Mouse (Mus musculus): ENCODE data around the gene Atp6v0d1. TPM values are rescaled to one million over a fixed set of nuclear protein-coding genes. Genes with fewer than 3 reads are reported as not detected.

Atp6v0d1 gene
- total and polyA plus RNA-seq, 3 experiments, result 51.1 to 83.8 TPM; not detected in 1

DNA sequence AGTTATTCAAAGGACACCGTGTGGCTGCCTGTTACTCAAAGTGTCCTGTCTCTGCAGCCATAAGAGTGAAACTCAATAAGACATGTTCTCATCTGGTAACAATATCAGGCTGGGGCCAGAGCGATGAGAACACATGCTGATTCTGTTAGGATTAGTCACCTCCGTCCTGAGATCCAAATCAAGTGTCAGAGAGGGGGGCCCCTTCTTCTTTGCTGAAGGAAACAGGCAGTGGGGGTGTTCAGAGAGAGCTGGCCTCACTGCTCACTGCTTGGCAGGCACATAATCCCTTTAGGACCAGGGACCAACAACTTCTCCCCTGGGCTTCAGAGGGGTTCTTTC, 81.8 kb downstream of the Atp6v0d1 start:
- no peaks in the 10 kb centered on the region for H3K27me3 ChIP-seq (ENCODE audit: control insufficient read depth in 1 of 2, insufficient read depth in 2 of 2, low read length in 2 of 2)
- H3K4me1 ChIP-seq (ENCODE audit: control insufficient read depth in 1 of 2, insufficient read depth in 2 of 2, low read length in 2 of 2), result no peaks in the 10 kb centered on the region
- H3K9me3 ChIP-seq (replicated peaks; ENCODE audit: insufficient read depth, low read length), result no peaks in the 10 kb centered on the region
- H3K4me3 ChIP-seq (ENCODE audit: control insufficient read depth in 1 of 2, insufficient read depth in 1 of 2, low read depth in 2 of 2, low read length in 2 of 2), result no peak overlapping the region
- TF ChIP-seq SIN3A (IDR thresholded peaks at IDR 0.05; ENCODE audit: low read length) (no peak), NELFE (IDR thresholded peaks at IDR 0.05; ENCODE audit: low read depth, low read length) (no peak), TBP (IDR thresholded peaks at IDR 0.05; ENCODE audit: low read depth, low read length) (no peak), BHLHE40 (IDR thresholded peaks at IDR 0.05; ENCODE audit: borderline replicate concordance, low read depth, low read length) (no peak), ZKSCAN1 (IDR thresholded peaks at IDR 0.05; ENCODE audit: low read depth, low read length) (no peak), CTCF (IDR thresholded peaks at IDR 0.05 in 2 of 3, conservative IDR thresholded peaks at IDR 0.05 in 1 of 3; ENCODE audit: control insufficient read depth in 1 of 3, insufficient read depth in 1 of 3, low read depth in 2 of 3, low read length in 3 of 3, poor library complexity in 1 of 3, severe bottlenecking in 1 of 3) (no peak), MEF2A (IDR thresholded peaks at IDR 0.05; ENCODE audit: extremely low read depth, insufficient replicate concordance, low read depth, low read length, poor library complexity, severe bottlenecking) (no peak), MAX (IDR thresholded peaks at IDR 0.05; ENCODE audit: low read length) (no peak), POLR2AphosphoS5 (IDR thresholded peaks at IDR 0.05; ENCODE audit: borderline replicate concordance, low read depth, low read length) (no peak), GABPA (IDR thresholded peaks at IDR 0.05; ENCODE audit: low read depth, low read length) (no peak), HCFC1 (IDR thresholded peaks at IDR 0.05; ENCODE audit: low read depth, low read length) (no peak), ELF1 (IDR thresholded peaks at IDR 0.05; ENCODE audit: low read depth, low read length) (no peak), TCF12 (IDR thresholded peaks at IDR 0.05; ENCODE audit: low read depth, low read length) (no peak), UBTF (IDR thresholded peaks at IDR 0.05; ENCODE audit: borderline replicate concordance, insufficient read depth, low read depth, low read length) (no peak), EP300 (IDR thresholded peaks at IDR 0.05; ENCODE audit: low read depth in 1 of 2, low read length in 2 of 2) (no peak)
- H3K79me2 ChIP-seq (ENCODE audit: control insufficient read depth, insufficient read depth, low read length, poor library complexity), result no peaks in the 10 kb centered on the region
- no peak overlapping the region for H3K9ac ChIP-seq (ENCODE audit: control insufficient read depth, low read depth, low read length, poor library complexity, severe bottlenecking)
- no peak overlapping the region for H3K27ac ChIP-seq (ENCODE audit: control insufficient read depth, low read depth, low read length)
- no peak for DNase-seq (ENCODE audit: low read depth, low spot score)
- no peaks in the 10 kb centered on the region for H3K36me3 ChIP-seq (ENCODE audit: control insufficient read depth in 1 of 2, insufficient read depth in 2 of 2, low read length in 2 of 2)

DNA sequence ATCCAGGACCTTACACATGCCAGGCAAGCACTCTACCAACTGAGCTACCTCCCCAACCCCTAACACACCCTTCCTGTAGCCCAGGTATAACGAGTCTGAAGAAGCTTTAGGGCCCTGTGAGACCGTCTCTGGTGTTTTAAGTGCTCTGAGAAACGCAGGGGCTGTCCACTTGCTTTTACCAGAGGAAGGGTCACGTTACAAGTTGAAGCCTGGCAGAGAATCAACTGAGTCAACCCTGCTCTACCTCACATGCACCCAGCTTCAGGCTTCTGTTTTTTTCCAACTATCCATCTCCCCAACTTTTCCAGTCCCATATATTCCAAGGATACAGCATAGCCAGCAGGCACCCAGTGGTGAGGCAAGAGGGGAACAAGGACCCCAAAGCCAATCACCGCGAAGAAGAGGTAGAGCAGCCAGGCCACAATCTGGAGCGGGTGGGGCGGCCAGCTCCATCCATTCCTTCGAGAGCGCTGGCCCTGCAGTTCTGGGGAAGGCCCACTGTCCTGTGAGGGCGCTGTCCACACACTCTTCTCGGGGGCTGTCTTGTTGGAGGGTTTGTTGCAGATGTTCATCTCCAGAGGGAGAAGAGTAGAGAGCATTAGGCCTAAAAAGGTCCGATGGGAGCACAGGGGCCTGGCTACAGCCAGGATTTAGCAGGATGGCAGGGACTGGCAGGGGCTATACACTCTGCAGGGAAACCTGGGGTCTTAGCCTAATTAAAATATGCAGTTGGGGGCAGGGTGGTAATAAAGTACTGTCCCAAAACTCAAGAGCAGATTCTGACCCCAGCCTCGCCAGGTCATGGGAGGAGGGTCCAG, 82.4 kb downstream of the Atp6v0d1 start:
- H3K79me2 ChIP-seq (ENCODE audit: control insufficient read depth, insufficient read depth, low read length, poor library complexity), result no peaks in the 10 kb centered on the region
- no peak for DNase-seq (ENCODE audit: low read depth, low spot score)
- H3K4me1 ChIP-seq (ENCODE audit: control insufficient read depth in 1 of 2, insufficient read depth in 2 of 2, low read length in 2 of 2), result no peaks in the 10 kb centered on the region
- no peak overlapping the region for H3K4me3 ChIP-seq (ENCODE audit: control insufficient read depth in 1 of 2, insufficient read depth in 1 of 2, low read depth in 2 of 2, low read length in 2 of 2)
- H3K36me3 ChIP-seq (ENCODE audit: control insufficient read depth in 1 of 2, insufficient read depth in 2 of 2, low read length in 2 of 2), result no peaks in the 10 kb centered on the region
- no peaks in the 10 kb centered on the region for H3K9me3 ChIP-seq (replicated peaks; ENCODE audit: insufficient read depth, low read length)
- no peak overlapping the region for H3K9ac ChIP-seq (ENCODE audit: control insufficient read depth, low read depth, low read length, poor library complexity, severe bottlenecking)
- no peaks in the 10 kb centered on the region for H3K27me3 ChIP-seq (ENCODE audit: control insufficient read depth in 1 of 2, insufficient read depth in 2 of 2, low read length in 2 of 2)
- H3K27ac ChIP-seq (ENCODE audit: control insufficient read depth, low read depth, low read length), result no peak overlapping the region
- no peak for TF ChIP-seq TCF12 (IDR thresholded peaks at IDR 0.05; ENCODE audit: low read depth, low read length)
- no peak for TF ChIP-seq NRF1 (IDR thresholded peaks at IDR 0.05; ENCODE audit: insufficient read depth, low read depth, low read length, poor library complexity, severe bottlenecking)
- TF ChIP-seq POLR2AphosphoS5 (IDR thresholded peaks at IDR 0.05; ENCODE audit: borderline replicate concordance, low read depth, low read length), result no peak
- no peak for TF ChIP-seq SMC3 (IDR thresholded peaks at IDR 0.05; ENCODE audit: low read depth, low read length)
- peak in 2 of 3 experiments; percentile 37 to 43; a peak in 4 of 6 replicates for TF ChIP-seq CTCF (IDR thresholded peaks at IDR 0.05 in 2 of 3, conservative IDR thresholded peaks at IDR 0.05 in 1 of 3; ENCODE audit: control insufficient read depth in 1 of 3, insufficient read depth in 1 of 3, low read depth in 2 of 3, low read length in 3 of 3, poor library complexity in 1 of 3, severe bottlenecking in 1 of 3)
- TF ChIP-seq GABPA (IDR thresholded peaks at IDR 0.05; ENCODE audit: low read depth, low read length), result no peak

All from MEL (cell line).